Mouse (Mus musculus) adrenal gland, adult 8-10 months (tissue): ENCODE results near the gene Cpne2. TPM values are rescaled to one million over a fixed set of nuclear protein-coding genes. Genes with fewer than 3 reads are reported as not detected.

ENCODE experiments used
- DNase-seq: peaks from one replicate; pipeline ENCODE4 v3.0.0; 2022
- total RNA-seq, 4 experiments: library from RNA; stranded (reverse); gene quantifications; 2 replicates each; pipeline ENCODE4 v1.2.4; 2022

The Cpne2 gene
- 10 to 100 TPM; 15.9 to 29.0 (median 22.4) TPM for total RNA-seq

- DNase-seq, result peak; percentile 67
Measured at GRCm38 (mm10) chr8:94532873-94533671, at the start of gene Cpne2. Cpne2 (plus strand) TSS chr8:94532990.

- DNase-seq, result no peak
Measured at GRCm38 (mm10) chr8:94485288-94485687, 47.5 kb upstream of the Cpne2 start.

- no peak for DNase-seq
Measured at GRCm38 (mm10) chr8:94485882-94486281, 46.9 kb upstream of the Cpne2 start.

- no peak for DNase-seq
Measured at GRCm38 (mm10) chr8:94488016-94488415, 44.8 kb upstream of the Cpne2 start.

GRCm38 (mm10) chr8:94489809-94490483, 42.8 kb upstream of the Cpne2 start:
- no peak for DNase-seq

GRCm38 (mm10) chr8:94492021-94492681, 40.6 kb upstream of the Cpne2 start:
- peak; percentile 51 for DNase-seq

GRCm38 (mm10) chr8:94493240-94493639, 39.5 kb upstream of the Cpne2 start:
- DNase-seq, result no peak

- DNase-seq, result no peak
Measured at GRCm38 (mm10) chr8:94515430-94516208, 17.2 kb upstream of the Cpne2 start.

- no peak for DNase-seq
Measured at GRCm38 (mm10) chr8:94516209-94516593, 16.6 kb upstream of the Cpne2 start.

GRCm38 (mm10) chr8:94516766-94517165, 16.0 kb upstream of the Cpne2 start:
- DNase-seq, result no peak

GRCm38 (mm10) chr8:94518331-94518730, 14.5 kb upstream of the Cpne2 start:
- no peak for DNase-seq

- DNase-seq, result no peak
Measured at GRCm38 (mm10) chr8:94519021-94519420, 13.8 kb upstream of the Cpne2 start.

- no peak for DNase-seq
Measured at GRCm38 (mm10) chr8:94521481-94521880, 11.3 kb upstream of the Cpne2 start.

GRCm38 (mm10) chr8:94522482-94522881, 10.3 kb upstream of the Cpne2 start:
- DNase-seq, result no peak

- no peak for DNase-seq
Measured at GRCm38 (mm10) chr8:94524554-94524953, 8.2 kb upstream of the Cpne2 start.

GRCm38 (mm10) chr8:94527178-94527577, 5.6 kb upstream of the Cpne2 start:
- no peak for DNase-seq

- peak; percentile 52 for DNase-seq
Measured at GRCm38 (mm10) chr8:94528245-94528644, 4.5 kb upstream of the Cpne2 start.

- no peak for DNase-seq
Measured at GRCm38 (mm10) chr8:94529875-94530274, 2.9 kb upstream of the Cpne2 start.

- DNase-seq, result no peak
Measured at GRCm38 (mm10) chr8:94530643-94531042, 2.1 kb upstream of the Cpne2 start.

- no peak for DNase-seq
Measured at GRCm38 (mm10) chr8:94532000-94532399, 790 bp upstream of the Cpne2 start.

- DNase-seq, result no peak
Measured at GRCm38 (mm10) chr8:94532525-94532872, 291 bp upstream of the Cpne2 start.

GRCm38 (mm10) chr8:94534612-94535011, 1.8 kb downstream of the Cpne2 start:
- no peak for DNase-seq

- no peak for DNase-seq
Measured at GRCm38 (mm10) chr8:94535631-94536030, 2.8 kb downstream of the Cpne2 start.
